In the genomic region with DNA sequence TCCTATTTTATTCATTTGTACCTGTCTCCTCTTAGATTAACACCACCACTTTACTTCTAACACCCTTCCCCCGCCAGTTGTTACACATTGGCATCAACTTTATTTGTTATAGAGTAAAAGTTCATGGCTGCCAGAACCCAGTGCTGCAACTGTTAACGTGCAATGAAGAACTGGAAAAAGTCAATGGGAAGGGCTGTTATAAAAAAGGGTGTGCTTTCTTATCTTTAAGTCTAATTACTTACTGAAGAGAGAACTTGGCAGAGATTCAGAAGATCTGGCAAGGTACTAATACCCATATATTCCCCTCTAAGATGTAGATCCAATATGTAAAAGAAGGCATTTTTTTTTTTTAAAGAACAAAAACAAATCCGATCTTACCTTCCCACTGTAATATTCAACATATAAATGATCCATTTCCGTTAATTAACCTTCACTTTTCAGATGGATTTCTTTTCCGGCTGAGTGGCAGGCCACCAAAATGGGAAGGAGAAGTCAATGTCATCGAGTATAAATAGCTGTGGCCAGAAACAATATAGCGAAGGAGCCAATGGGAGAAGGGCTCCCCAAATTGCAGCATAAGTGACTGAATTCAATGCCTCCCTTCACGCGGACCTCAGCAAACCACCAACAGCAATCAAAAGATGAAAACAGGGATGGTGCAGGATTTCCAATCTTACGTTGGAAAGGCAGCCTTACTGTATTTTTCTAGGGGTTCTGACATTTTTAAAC, we compare ENCODE assay signal across 9 mouse cellular contexts. TPM values are rescaled to one million over a fixed set of nuclear protein-coding genes. Genes with fewer than 3 reads are reported as not detected.
DNase-seq lines count a peak whose midpoint lies in the region; ATAC-seq lines count a peak whose summit lies in the region.
"Had no signal": no experiment of that assay in that cellular context is flagged by ENCODE, and none has a peak within 500 bp of the region (broad histone marks: within the 10 kb centered on the region; RNA-seq: fewer than 3 reads in every experiment).

No protein-coding gene starts in this region.

- H3K4me2 ChIP-seq in hindbrain, embryonic 14.5 days (replicated peaks): peak overlapping the region; percentile 94

- 66% methylated on average over 10 of the region's 10 CpGs for WGBS in hindbrain, embryonic 14.5 days

- ATAC-seq in hindbrain, embryonic 14.5 days (ENCODE audit: low FRiP score): no peak
- 0 out of 2 replicates have a peak, but pooled peaks have one; percentile 7 for ATAC-seq in megakaryocyte-erythroid progenitor cell, adult 5-6 weeks (replicated peaks; ENCODE audit: low FRiP score, low TSS enrichment, poor library complexity, severe bottlenecking)

- H3K4me1 ChIP-seq in hindbrain, embryonic 14.5 days (replicated peaks; ENCODE audit: control insufficient read depth, insufficient read depth, low read length): peaks cover 36% of the 10 kb centered on the region

- peak; percentile 72 for DNase-seq in heart, adult 11 months
- no peak for DNase-seq in heart, postnatal 36 days
- DNase-seq in MEL-GATA-1-ER (ENCODE audit: extremely low read depth, low read depth): peak; percentile 60
- no peak for DNase-seq in hindbrain, embryonic 14.5 days (ENCODE audit: low spot score)
- no peak for DNase-seq in urinary bladder, adult 2 months (ENCODE audit: low spot score)
- DNase-seq in gastrocnemius, postnatal 4 days (ENCODE audit: low spot score in 2 of 2): no peak
- no peak for DNase-seq in right cerebral cortex, postnatal 4 days
- DNase-seq: lung, postnatal 10 days had no signal

- no peaks in the 10 kb centered on the region for H3K9me3 ChIP-seq in hindbrain, embryonic 14.5 days (ENCODE audit: control insufficient read depth, low read length)

- H3K9ac ChIP-seq in hindbrain, embryonic 14.5 days: 0 out of 2 replicates have a peak overlapping the region, but pooled peaks have one; percentile 92

- H3K27ac ChIP-seq in hindbrain, embryonic 14.5 days: no peak overlapping the region

- H3K27me3 ChIP-seq in hindbrain, embryonic 14.5 days (ENCODE audit: control insufficient read depth, insufficient read depth, low read length): no peaks in the 10 kb centered on the region

- peak overlapping the region; percentile 98 for H3K4me3 ChIP-seq in hindbrain, embryonic 14.5 days (replicated peaks; ENCODE audit: low read length)

- intact Hi-C loops in heart, postnatal 36 days (cut with DNase I): loop anchor here (10.0 kb wide), 1 partner anchor 250 kb away; a partner anchor contains a TSS

- H3K36me3 ChIP-seq in hindbrain, embryonic 14.5 days (replicated peaks; ENCODE audit: control insufficient read depth, insufficient read depth): peaks cover 3% of the 10 kb centered on the region; the same call in 1 of the 2 replicates

RNA-seq across cellular contexts. Expression of a gene that starts 1.8 kb away (rescaled TPM):
- 10 to 100 TPM; 27.4 to 33.5 TPM for total RNA-seq in heart, postnatal 36 days (2021)
- polyA plus RNA-seq in hindbrain, embryonic 14.5 days (2014; fragmentation: Nextera tagmentation; extraction: Ambion mirVana): 25.1 and 27.9 TPM in 2 replicates
- 25.4 and 25.5 TPM in 2 replicates for total RNA-seq in megakaryocyte-erythroid progenitor cell, adult 5-6 weeks (2014; fragmentation: Nextera tagmentation)
- 12.9 and 16.2 TPM in 2 replicates for total RNA-seq in megakaryocyte-erythroid progenitor cell, adult 5-6 weeks (2017)
- polyA plus RNA-seq in urinary bladder, adult 2 months (2012; rRNA removed): 17.8 and 20.3 TPM in 2 replicates
- 10 to 100 TPM; 21.5 to 23.2 TPM for total RNA-seq in gastrocnemius, postnatal 4 days (2021)

RNA-seq across cellular contexts. Expression of a gene that starts 33.3 kb away (rescaled TPM):
- total RNA-seq in heart, postnatal 36 days (2021): 10 to 100 TPM; 29.5 to 31.1 TPM
- 118 and 129 TPM in 2 replicates for polyA plus RNA-seq in hindbrain, embryonic 14.5 days (2014; fragmentation: Nextera tagmentation; extraction: Ambion mirVana)
- total RNA-seq in megakaryocyte-erythroid progenitor cell, adult 5-6 weeks (2014; fragmentation: Nextera tagmentation): 114 and 118 TPM in 2 replicates
- total RNA-seq in megakaryocyte-erythroid progenitor cell, adult 5-6 weeks (2017): 151 and 167 TPM in 2 replicates
- polyA plus RNA-seq in urinary bladder, adult 2 months (2012; rRNA removed): 57.3 and 59.2 TPM in 2 replicates
- total RNA-seq in gastrocnemius, postnatal 4 days (2021): 10 to 100 TPM; 36.1 to 41.4 TPM

Comparison
In these comparisons a context has a peak if more than half of its experiments do, and no peak if none do; other contexts are left out.
1. DNase-seq: peak in heart, adult 11 months (single experiment) and MEL-GATA-1-ER (single experiment); none in heart, postnatal 36 days (0 of 2), hindbrain, embryonic 14.5 days (single experiment), urinary bladder, adult 2 months (single experiment), gastrocnemius, postnatal 4 days (0 of 2) and right cerebral cortex, postnatal 4 days (single experiment).